Mouse (Mus musculus) MEL (cell line): ENCODE measurements at regions not wholly inside any gene's neighbourhood (a gene's known extent, or its start where the extent isn't known, plus 50 kb on each side); places are given as distances from the start of the nearest gene placed in this dataset.

ENCODE experiments used
- CTCF ChIP-seq, 3 experiments: IDR thresholded peaks in 2 of 3; conservative IDR thresholded peaks in 1 of 3; 2 replicates each; pipeline ENCODE4 v1.5.1; 2011 to 2012; ENCODE audit warnings: low read length in 3 of 3, low read depth in 2 of 3, mild to moderate bottlenecking in 2 of 3, improper control_type of control experiment in 1 of 3, inconsistent platforms in 1 of 3, mixed read lengths in 1 of 3, moderate library complexity in 1 of 3; ENCODE audit not compliant: control insufficient read depth in 1 of 3, insufficient read depth in 1 of 3, poor library complexity in 1 of 3, severe bottlenecking in 1 of 3
- POLR2A ChIP-seq, 2 experiments: IDR thresholded peaks; 2 replicates each; pipeline ENCODE4 v1.6.1; 2011 to 2012; ENCODE audit warnings: low read length in 2 of 2, mild to moderate bottlenecking in 2 of 2, control low read depth in 1 of 2, improper control_type of control experiment in 1 of 2, low read depth in 1 of 2, moderate library complexity in 1 of 2; ENCODE audit not compliant: control insufficient read depth in 1 of 2, insufficient read depth in 1 of 2, poor library complexity in 1 of 2
- SMC3 ChIP-seq: IDR thresholded peaks from 2 replicates; pipeline ENCODE4 v1.6.1; 2011; ENCODE audit warnings: low read depth, low read length, improper control_type of control experiment
- USF1 ChIP-seq: IDR thresholded peaks from 2 replicates; pipeline ENCODE4 v1.6.1; 2014; ENCODE audit warnings: low read depth, mild to moderate bottlenecking, inconsistent platforms, low read length, improper control_type of control experiment, moderate library complexity

DNA sequence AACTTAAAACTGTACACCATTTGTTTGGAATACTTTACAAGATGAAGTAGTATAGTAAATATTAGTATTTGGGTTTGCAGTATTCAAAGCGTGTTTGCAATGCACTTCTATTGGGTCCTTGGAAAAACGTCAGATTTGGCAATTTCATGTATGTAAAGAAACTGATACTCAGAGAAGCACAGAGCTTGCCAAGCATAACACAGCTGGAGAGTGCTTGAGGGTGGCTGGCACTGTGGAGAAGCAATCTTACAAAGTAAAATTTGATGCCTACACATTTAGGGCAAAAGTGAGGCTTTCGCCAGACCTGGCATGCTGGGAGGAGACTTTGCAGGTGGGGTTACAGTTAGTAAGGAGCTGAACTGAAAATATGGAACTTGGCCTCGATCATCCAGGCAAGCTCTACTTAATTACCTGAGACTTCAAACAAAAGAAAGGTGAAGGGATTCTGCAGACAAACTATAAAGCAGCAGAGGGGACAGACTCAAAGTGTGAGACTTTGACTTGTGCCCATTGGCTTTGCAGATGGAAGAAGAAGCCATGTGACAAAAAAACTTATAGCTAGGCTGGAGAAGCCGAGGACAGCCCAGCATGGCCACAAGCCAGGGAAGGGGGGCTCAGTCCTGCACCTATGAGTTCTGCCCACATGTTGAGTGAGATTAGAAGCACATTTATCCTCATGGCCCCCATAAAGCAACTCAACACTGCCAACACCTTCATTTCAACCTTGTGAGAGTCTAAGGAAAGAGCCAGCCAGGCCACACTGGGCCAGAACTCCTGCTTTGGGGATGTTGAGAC is 247.7 kb upstream of the Veph1 start:
- TF ChIP-seq SMC3 (no peak), USF1 (no peak), POLR2A (IDR thresholded peaks at IDR 0.05; ENCODE audit: control insufficient read depth in 1 of 2, insufficient read depth in 1 of 2, low read depth in 1 of 2, low read length in 2 of 2, poor library complexity in 1 of 2) (no peak), CTCF (IDR thresholded peaks at IDR 0.05 in 2 of 3, conservative IDR thresholded peaks at IDR 0.05 in 1 of 3; ENCODE audit: control insufficient read depth in 1 of 3, insufficient read depth in 1 of 3, low read depth in 2 of 3, low read length in 3 of 3, poor library complexity in 1 of 3, severe bottlenecking in 1 of 3) (no peak)
